Mouse (Mus musculus) ES-Bruce4 (cell line): Measurements from ENCODE around the gene Ern2.

Experiments used
- CTCF ChIP-seq: IDR thresholded peaks from one replicate; pipeline ENCODE4 v1.8.1; 2011; ENCODE audit warnings: low read depth, low read length
- EP300 ChIP-seq: IDR thresholded peaks from 2 replicates; pipeline ENCODE4 v1.6.1; 2011; ENCODE audit warnings: low read depth, low read length; ENCODE audit not compliant: insufficient read depth
- POLR2A ChIP-seq: IDR thresholded peaks from one replicate; pipeline ENCODE4 v1.8.1; 2011; ENCODE audit warnings: low read length; ENCODE audit not compliant: insufficient read depth

GRCm38 (mm10) chr7:122229916-122230315 lies 43.9 kb upstream of the Ern2 start:
- no peak for TF ChIP-seq CTCF
- no peak for TF ChIP-seq POLR2A
- TF ChIP-seq EP300: no peak
